Mouse (Mus musculus) stomach, embryonic 15.5 days (tissue): ENCODE measurements at regions not wholly inside any gene's neighbourhood (a gene's known extent, or its start where the extent isn't known, plus 50 kb on each side); places are given as distances from the start of the nearest gene placed in this dataset.
A peak's percentile ranks its signal among the peaks of the same experiment; 100 is the strongest.

Experiments
- ATAC-seq: fragments of 200-750 bp; cut with Nextera tagmentation; 2 replicates; pipeline ENCODE4 v1.8.0; 2017; ENCODE audit warnings: low read depth, moderate number of reproducible peaks, moderate TSS enrichment; ENCODE audit not compliant: insufficient read depth, low FRiP score
- H3K27ac ChIP-seq: fragments of 300-500 bp; sonication (generic); 2 replicates; pipeline ENCODE4 v1.5.1; 2015; ENCODE audit warnings: mild to moderate bottlenecking, inconsistent platforms
- H3K27me3 ChIP-seq: fragments of 300-500 bp; sonication (generic); replicated peaks from 2 replicates; pipeline ENCODE4 v1.6.1; 2015; ENCODE audit warnings: inconsistent platforms
- H3K36me3 ChIP-seq: fragments of 300-500 bp; sonication (generic); 2 replicates; pipeline ENCODE4 v1.6.1; 2015; ENCODE audit warnings: inconsistent platforms
- H3K4me1 ChIP-seq: fragments of 300-500 bp; sonication (generic); 2 replicates; pipeline ENCODE4 v1.6.1; 2015; ENCODE audit warnings: inconsistent platforms
- H3K4me2 ChIP-seq: fragments of 300-500 bp; sonication (generic); 2 replicates; pipeline ENCODE4 v1.6.1; 2015; ENCODE audit warnings: mild to moderate bottlenecking, inconsistent platforms
- H3K4me3 ChIP-seq: fragments of 300-500 bp; sonication (generic); replicated peaks from 2 replicates; pipeline ENCODE4 v1.5.1; 2015; ENCODE audit warnings: inconsistent platforms
- H3K9ac ChIP-seq: fragments of 300-500 bp; sonication (generic); 2 replicates; pipeline ENCODE4 v1.6.1; 2015; ENCODE audit warnings: inconsistent platforms
- H3K9me3 ChIP-seq: fragments of 300-500 bp; sonication (generic); 2 replicates; pipeline ENCODE4 v1.6.1; 2016; ENCODE audit warnings: inconsistent platforms
- WGBS: fragments of 180-500 bp; shearing (Covaris S2); methylation state at CpG from one replicate; pipeline ENCODE4 v1.1.7; 2015; 5-methylcytosine and 5-hydroxymethylcytosine counted together

DNA sequence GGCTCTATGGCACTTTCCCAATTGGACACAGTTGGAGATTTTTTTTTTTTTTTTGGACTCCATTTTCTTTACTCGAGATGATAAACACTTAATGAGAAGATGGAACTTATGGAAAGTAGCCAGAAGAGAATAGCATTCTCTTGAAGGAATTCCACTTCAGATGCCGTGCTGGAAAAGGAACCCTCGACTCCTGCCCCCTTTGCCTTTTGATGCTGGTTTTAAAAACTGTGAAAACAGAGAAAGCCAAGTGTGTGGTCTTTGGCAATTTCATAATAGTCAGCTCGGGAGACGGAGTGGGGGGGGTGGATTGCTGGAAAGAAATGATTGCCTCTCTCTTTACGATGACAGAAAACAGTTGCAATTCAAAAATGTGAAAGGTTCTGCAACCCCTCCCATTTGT lies 429.2 kb downstream of the Fgf9 start:
- Histone ChIP-seq H3K4me2 (no peak overlapping the region), H3K9me3 (no peaks in the 10 kb centered on the region), H3K36me3 (no peaks in the 10 kb centered on the region), H3K27me3 (no peaks in the 10 kb centered on the region), H3K27ac (peak overlapping the region; percentile 71), H3K4me3 (no peak overlapping the region), H3K9ac (no peak overlapping the region), H3K4me1 (no peaks in the 10 kb centered on the region)
- 33% methylated on average over 6 of the region's 6 CpGs for WGBS
- ATAC-seq, result no peak

DNA sequence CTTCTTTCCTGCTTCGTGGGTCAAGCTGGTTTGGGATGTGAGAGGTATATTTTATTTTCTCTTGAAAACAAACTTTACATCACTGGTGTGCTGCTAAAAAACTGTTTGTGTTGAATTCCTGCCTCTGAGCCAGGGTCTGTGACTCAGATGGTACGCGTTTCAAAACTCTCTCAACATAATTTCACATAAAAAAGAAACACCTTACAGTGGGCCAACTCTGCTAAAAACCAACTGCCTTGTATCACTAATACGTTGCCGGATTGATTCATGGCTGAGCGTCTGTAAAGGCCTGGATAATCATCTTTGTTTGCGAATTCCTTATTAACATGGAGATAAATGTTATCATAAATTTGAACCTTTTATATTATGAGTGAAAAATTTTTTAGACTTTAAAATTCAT lies 428.7 kb downstream of the Fgf9 start:
- Histone ChIP-seq H3K36me3 (no peaks in the 10 kb centered on the region), H3K27ac (peak overlapping the region; percentile 31; the same call in 1 of the 2 replicates), H3K4me1 (no peaks in the 10 kb centered on the region), H3K4me3 (no peak overlapping the region), H3K9ac (no peak overlapping the region), H3K4me2 (no peak overlapping the region), H3K27me3 (no peaks in the 10 kb centered on the region), H3K9me3 (no peaks in the 10 kb centered on the region)
- no peak for ATAC-seq
- WGBS, result 51% methylated on average over 7 of the region's 7 CpGs

DNA sequence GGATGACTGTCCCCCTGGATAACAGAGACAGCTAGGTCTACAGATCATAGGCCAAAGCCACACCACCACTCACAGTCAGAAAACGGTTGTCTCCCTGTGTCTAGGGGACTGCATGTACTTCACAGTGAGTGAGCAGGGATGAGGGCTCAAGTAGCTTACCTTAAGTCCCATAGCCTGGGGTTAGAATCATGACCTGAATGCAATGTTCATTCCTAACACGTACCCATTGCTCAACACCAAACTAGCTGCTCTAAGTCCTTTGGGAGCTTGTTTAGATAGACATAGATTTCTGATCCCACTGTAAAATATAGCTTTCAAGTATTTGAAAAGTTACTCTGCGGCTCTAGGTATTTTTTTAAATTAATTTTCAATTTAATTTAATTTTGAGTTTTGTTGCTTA lies 426.6 kb downstream of the Fgf9 start:
- 84% methylated on average over 3 of the region's 3 CpGs for whole genome bisulfite sequencing
- no peak for ATAC-seq
- H3K36me3 ChIP-seq, result no peaks in the 10 kb centered on the region
- H3K4me3 ChIP-seq, result no peak overlapping the region
- H3K9ac ChIP-seq, result no peak overlapping the region
- H3K9me3 ChIP-seq, result no peaks in the 10 kb centered on the region
- no peaks in the 10 kb centered on the region for H3K4me1 ChIP-seq
- H3K4me2 ChIP-seq, result no peak overlapping the region
- H3K27me3 ChIP-seq, result no peaks in the 10 kb centered on the region
- no peak overlapping the region for H3K27ac ChIP-seq

DNA sequence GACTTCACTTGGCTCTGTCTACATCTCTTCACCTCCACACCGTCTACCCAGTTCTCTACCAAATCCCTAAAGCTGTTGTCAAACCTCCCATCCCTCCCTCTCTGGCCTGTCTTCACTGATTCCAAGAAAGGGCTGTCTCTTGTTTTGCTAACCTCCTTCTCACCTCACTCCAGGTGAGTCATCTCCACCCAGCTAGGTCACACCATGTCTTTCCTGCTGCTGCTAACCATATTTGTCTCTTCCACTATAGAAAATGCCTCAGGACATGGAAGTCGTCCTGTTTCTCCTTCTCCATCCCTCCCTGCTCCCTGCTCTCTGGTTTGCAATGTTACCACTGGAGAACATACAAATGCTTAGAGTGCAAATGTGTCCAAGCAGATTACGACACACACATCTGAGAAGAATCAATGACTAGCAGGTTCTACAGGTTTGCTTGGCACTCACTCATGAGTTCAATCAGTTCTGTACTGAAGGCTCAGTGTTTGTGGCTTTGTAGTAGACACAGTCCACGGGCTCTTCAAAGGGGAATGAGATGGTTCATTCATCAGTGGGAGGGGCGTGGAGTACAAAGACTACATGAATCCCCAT lies 424.1 kb downstream of the Fgf9 start:
- H3K4me1 ChIP-seq, result no peaks in the 10 kb centered on the region
- H3K4me3 ChIP-seq, result no peak overlapping the region
- WGBS, result 59% methylated on average over 5 of the region's 5 CpGs
- H3K36me3 ChIP-seq, result no peaks in the 10 kb centered on the region
- no peak overlapping the region for H3K9ac ChIP-seq
- ATAC-seq, result no peak
- H3K4me2 ChIP-seq, result no peak overlapping the region
- no peaks in the 10 kb centered on the region for H3K9me3 ChIP-seq
- no peak overlapping the region for H3K27ac ChIP-seq
- no peaks in the 10 kb centered on the region for H3K27me3 ChIP-seq

DNA sequence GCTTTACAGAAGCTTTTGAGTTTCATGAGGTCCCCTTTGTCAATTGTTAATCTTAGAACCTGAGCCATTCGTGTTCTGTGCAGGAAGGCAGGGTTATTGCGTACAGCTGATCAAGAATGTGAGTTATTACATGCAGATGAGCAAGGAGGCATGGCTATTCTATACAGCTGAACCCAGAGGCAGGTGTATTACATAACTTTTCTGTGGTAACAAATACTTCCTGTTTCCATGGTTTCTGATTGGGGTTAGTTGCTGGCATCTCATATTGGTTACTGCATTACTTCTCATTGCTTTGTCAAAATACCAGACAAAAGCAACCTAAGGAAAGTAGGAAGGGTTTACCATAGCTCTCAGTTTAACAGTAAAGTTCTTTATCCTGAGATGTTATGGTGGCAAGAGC lies 421.8 kb downstream of the Fgf9 start:
- Histone ChIP-seq H3K27ac (no peak overlapping the region), H3K9ac (no peak overlapping the region), H3K27me3 (no peaks in the 10 kb centered on the region), H3K4me3 (no peak overlapping the region), H3K36me3 (no peaks in the 10 kb centered on the region), H3K4me2 (no peak overlapping the region), H3K9me3 (no peaks in the 10 kb centered on the region), H3K4me1 (no peaks in the 10 kb centered on the region)
- 70% methylated on average over 2 of the region's 2 CpGs for WGBS
- no peak for ATAC-seq

DNA sequence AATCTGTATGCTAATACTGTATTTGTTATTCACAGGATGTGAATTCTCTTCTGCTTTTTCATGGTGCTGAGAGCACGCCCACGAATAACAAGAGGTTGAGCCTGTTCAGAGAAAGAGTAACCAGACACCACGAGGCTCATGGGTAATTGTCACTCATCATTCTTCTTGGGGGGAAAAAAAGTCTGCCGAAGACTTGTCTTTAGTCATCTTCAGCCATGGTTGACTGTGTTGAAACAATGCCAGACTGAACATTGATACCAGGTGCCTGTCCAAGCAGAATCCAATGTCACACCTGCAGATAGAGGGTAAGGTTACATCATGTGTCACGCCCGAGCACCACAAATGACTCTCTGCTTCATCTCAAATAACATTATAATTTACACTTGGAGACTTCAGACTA lies 418.5 kb downstream of the Fgf9 start:
- Histone ChIP-seq H3K36me3 (no peaks in the 10 kb centered on the region), H3K9me3 (no peaks in the 10 kb centered on the region), H3K4me1 (no peaks in the 10 kb centered on the region), H3K9ac (no peak overlapping the region), H3K27me3 (no peaks in the 10 kb centered on the region), H3K4me2 (no peak overlapping the region), H3K4me3 (no peak overlapping the region), H3K27ac (no peak overlapping the region)
- no peak for ATAC-seq
- 75% methylated on average over 6 of the region's 6 CpGs for WGBS

DNA sequence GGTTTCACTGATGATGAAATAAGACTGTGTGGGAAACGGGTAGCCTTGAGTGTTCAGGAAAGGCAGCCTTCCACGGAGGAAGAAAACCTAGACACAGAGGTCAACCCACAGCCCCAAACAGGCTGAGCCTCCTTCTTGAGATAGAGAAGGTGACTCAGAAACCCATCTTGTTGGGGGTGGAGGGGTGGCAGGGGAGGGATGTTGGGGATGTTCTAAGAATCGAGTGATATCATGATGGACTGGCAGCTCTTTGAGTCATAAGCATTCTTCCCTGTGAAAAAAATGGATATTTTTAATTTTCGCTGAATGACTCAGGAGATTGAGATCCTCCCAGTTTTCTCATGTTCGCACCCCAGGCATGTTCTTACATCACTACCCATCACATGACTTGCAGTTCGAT lies 417.5 kb downstream of the Fgf9 start:
- Histone ChIP-seq H3K4me1 (no peaks in the 10 kb centered on the region), H3K27ac (no peak overlapping the region), H3K9ac (no peak overlapping the region), H3K4me3 (no peak overlapping the region), H3K9me3 (no peaks in the 10 kb centered on the region), H3K36me3 (no peaks in the 10 kb centered on the region), H3K27me3 (no peaks in the 10 kb centered on the region), H3K4me2 (no peak overlapping the region)
- ATAC-seq, result no peak
- 89% methylated on average over 6 of the region's 6 CpGs for WGBS

DNA sequence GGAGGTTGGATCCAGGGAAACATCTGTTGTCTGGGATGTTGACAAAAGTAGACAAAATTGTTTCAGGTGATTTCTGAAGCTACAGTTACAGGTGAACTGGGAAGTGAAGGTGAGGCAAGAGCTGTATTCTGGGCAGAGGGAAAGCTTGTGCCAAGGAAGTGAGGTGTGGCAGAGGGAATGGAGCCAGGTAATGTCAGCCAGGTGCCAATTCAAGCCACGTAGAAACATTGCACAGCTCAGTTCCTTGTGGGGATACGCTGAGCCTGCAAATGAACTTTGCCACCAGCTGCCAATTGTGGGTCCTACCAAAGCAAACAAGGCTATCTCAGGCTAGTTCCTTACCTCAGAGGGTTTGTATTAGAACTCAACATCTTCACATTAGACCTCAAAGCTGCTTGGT lies 410.1 kb downstream of the Fgf9 start:
- H3K4me2 ChIP-seq, result no peak overlapping the region
- WGBS, result 88% methylated on average over 2 of the region's 2 CpGs
- no peak overlapping the region for H3K9ac ChIP-seq
- H3K36me3 ChIP-seq, result no peaks in the 10 kb centered on the region
- H3K27ac ChIP-seq, result no peak overlapping the region
- H3K4me1 ChIP-seq, result no peaks in the 10 kb centered on the region
- no peaks in the 10 kb centered on the region for H3K27me3 ChIP-seq
- no peak for ATAC-seq
- H3K4me3 ChIP-seq, result no peak overlapping the region
- no peaks in the 10 kb centered on the region for H3K9me3 ChIP-seq

DNA sequence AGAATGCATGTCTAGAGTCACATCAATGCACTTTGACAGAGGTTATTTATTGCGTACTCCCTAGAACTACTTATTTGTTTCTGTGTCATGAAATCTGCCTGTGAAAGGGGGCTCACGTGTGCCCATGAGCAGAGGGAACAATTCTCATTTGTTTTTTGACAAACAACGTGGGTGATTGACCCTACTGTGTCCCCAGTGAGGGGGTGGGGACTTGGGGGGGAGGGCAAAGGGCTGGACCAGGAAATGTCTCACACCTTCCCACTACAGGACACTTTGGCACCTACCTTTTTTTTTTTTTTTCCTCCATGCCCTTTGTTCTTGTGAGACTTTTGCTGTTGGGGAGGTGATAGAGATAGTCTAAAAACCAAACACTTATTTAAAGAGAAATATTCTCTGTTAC lies 400.3 kb downstream of the Fgf9 start:
- H3K27ac ChIP-seq, result no peak overlapping the region
- no peaks in the 10 kb centered on the region for H3K36me3 ChIP-seq
- 48% methylated on average over 3 of the region's 3 CpGs for WGBS
- no peaks in the 10 kb centered on the region for H3K27me3 ChIP-seq
- H3K4me2 ChIP-seq, result no peak overlapping the region
- no peak overlapping the region for H3K9ac ChIP-seq
- no peaks in the 10 kb centered on the region for H3K9me3 ChIP-seq
- ATAC-seq, result no peak
- H3K4me1 ChIP-seq, result no peaks in the 10 kb centered on the region
- H3K4me3 ChIP-seq, result no peak overlapping the region

DNA sequence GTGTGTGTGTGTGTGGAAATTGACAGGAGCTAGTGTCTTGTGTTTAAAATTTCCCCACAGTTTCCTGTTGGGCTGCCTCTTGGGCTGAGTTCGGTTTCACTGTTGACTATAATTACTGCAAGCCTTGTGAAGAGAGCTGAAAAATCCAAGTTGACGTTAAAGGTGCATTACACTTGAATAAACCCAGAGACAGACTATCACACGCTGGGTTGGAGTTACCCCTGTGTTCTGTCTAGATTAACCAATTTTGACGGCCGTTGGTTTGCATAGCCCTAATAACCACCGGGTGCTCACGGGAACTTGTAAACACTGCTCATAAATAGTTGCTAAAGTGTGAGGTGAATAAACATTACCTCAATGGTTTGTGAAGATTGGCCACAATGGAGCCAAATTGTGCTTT lies 398.1 kb downstream of the Fgf9 start:
- H3K4me3 ChIP-seq, result no peak overlapping the region
- H3K27ac ChIP-seq, result no peak overlapping the region
- no peak for ATAC-seq
- no peaks in the 10 kb centered on the region for H3K36me3 ChIP-seq
- H3K27me3 ChIP-seq, result no peaks in the 10 kb centered on the region
- no peaks in the 10 kb centered on the region for H3K4me1 ChIP-seq
- no peak overlapping the region for H3K9ac ChIP-seq
- H3K4me2 ChIP-seq, result no peak overlapping the region
- H3K9me3 ChIP-seq, result no peaks in the 10 kb centered on the region
- WGBS, result 51% methylated on average over 7 of the region's 7 CpGs

DNA sequence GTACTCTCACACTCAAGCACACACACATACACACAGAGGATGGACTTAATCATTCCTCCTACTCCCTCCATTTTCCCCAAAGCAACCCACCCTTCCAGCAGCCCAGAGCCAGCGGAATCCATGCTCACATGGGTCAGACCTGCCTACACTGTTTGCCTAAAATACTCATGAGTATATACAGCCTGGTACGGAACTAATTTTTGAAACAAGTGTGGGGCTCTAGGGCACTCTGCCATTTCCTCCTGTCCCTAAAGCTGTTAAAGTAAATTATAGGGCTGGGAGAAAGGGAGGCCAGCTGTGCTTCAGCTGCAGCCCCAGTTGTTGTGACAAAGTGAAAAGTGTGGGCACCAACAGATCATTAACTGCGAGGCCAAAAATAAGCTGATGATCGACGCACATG lies 397.5 kb downstream of the Fgf9 start:
- H3K27ac ChIP-seq, result no peak overlapping the region
- H3K9ac ChIP-seq, result no peak overlapping the region
- H3K9me3 ChIP-seq, result no peaks in the 10 kb centered on the region
- H3K27me3 ChIP-seq, result no peaks in the 10 kb centered on the region
- no peak overlapping the region for H3K4me2 ChIP-seq
- no peaks in the 10 kb centered on the region for H3K36me3 ChIP-seq
- H3K4me1 ChIP-seq, result no peaks in the 10 kb centered on the region
- 60% methylated on average over 5 of the region's 5 CpGs for WGBS
- H3K4me3 ChIP-seq, result no peak overlapping the region
- ATAC-seq, result no peak

DNA sequence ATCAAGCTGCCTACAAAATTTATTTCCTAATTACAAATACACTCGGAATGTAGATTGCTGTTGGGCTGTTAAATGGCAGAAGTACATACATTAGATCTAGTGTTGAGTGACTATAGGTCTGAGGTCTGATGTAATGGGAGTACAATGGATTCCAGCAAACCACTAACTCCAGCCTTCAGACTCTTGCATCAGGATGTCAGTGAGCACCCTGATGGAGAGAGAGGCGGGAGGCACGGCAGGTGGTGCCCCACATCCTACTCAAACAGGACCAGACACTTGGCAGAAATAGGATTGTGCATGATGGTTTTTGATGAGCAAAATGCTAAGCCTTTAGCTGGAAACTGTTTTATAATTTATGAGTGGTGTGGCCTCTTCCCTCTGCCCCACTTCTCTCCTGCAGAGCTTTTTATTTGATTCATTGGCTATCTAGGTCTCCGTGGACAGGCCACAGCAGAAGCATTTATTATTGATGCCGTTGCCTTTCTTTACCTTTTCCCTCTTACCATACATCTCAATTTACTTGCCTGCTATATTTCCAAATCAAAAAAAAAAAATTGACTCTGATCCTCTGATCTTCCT lies 376.5 kb downstream of the Fgf9 start:
- 82% methylated on average over 5 of the region's 5 CpGs for WGBS
- Histone ChIP-seq H3K4me3 (no peak overlapping the region), H3K4me2 (no peak overlapping the region), H3K36me3 (no peaks in the 10 kb centered on the region), H3K27me3 (no peaks in the 10 kb centered on the region), H3K9ac (no peak overlapping the region), H3K9me3 (no peaks in the 10 kb centered on the region), H3K27ac (no peak overlapping the region), H3K4me1 (no peaks in the 10 kb centered on the region)
- ATAC-seq, result no peak

DNA sequence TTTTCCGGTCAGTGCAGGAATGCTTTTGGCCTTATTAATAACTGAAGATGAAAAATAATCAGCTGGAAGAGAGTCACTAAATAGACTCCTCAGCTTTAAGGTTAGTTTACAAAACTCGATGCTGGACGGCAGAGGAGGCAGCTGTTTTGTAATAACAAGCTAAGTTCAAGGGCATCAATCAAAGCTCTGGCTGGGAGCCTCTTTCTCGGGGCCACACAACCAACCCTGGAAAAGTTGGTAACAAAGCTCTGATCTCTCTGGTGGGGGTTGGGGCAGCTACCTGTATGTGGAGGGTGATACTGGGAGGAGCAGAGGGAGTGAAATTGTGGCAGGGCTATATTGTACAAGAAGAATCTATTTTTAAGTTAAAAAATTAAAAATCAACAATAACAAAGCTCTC lies 374.1 kb downstream of the Fgf9 start:
- WGBS, result 44% methylated on average over 4 of the region's 4 CpGs
- ATAC-seq, result no peak
- Histone ChIP-seq H3K9me3 (no peaks in the 10 kb centered on the region), H3K4me3 (no peak overlapping the region), H3K4me2 (no peak overlapping the region), H3K4me1 (no peaks in the 10 kb centered on the region), H3K36me3 (no peaks in the 10 kb centered on the region), H3K9ac (no peak overlapping the region), H3K27me3 (no peaks in the 10 kb centered on the region), H3K27ac (no peak overlapping the region)
